Mouse (Mus musculus): ENCODE results near the gene En2. TPM values are rescaled to one million over a fixed set of nuclear protein-coding genes. Genes with fewer than 3 reads are reported as not detected.

Gene En2
- total and polyA plus RNA-seq, 3 experiments = not detected

DNA sequence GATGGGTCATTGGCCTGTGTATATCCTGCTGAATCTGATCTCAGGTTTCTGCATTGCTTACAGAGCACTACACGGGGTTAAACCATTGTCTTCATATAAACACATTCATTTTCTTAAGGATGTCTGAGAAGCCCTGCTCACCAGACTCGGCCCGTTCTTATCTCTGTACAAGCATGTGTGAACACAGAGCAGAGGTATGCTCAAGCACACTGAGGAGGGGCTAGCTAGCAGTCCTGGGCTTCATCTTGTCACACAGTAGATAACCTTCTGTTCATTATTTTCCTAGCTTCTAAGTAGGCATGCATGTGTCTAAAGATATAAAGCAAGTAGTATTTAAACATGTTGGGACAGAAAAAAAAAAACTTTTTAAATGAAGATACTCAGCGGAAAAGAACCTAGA is 41.0 kb downstream of the En2 start:
- in situ Hi-C loops (cut with MboI; ENCODE audit: low pct_ligation_motif_present, low pct_unique_long_range_greater_than_20kb, low sequenced_read_pairs) = no loop called here
- no peaks in the 10 kb centered on the region for H3K79me2 ChIP-seq (replicated peaks; ENCODE audit: control insufficient read depth, extremely low read depth, insufficient read depth, poor library complexity, severe bottlenecking)

DNA sequence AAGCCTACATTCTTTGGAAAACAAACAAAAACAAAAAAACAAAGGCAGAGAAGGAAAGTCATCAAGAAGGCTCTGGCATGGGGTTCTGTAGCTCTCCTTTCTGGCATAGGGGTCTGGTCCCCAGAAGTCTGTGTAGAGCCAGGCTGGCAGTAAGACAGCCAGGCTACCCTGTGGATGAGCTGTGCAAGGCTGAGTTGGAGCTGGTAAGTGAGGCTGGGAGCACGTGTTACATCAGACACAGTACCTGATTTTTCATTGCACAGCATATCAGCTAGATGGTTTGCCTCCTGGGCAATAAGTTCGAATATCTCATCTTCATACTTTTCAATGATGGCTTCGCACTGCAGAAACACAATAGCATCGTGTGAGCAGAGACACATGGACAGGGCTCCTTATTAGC is 41.5 kb downstream of the En2 start:
- no peak for DNase-seq (ENCODE audit: extremely low read depth)
- TF ChIP-seq ELF1 (IDR thresholded peaks at IDR 0.05; ENCODE audit: low read depth, low read length) (no peak), USF1 (IDR thresholded peaks at IDR 0.05; ENCODE audit: low read depth, low read length) (no peak), E2F4 (IDR thresholded peaks at IDR 0.05; ENCODE audit: insufficient replicate concordance, low read depth, low read length) (no peak), ZKSCAN1 (IDR thresholded peaks at IDR 0.05; ENCODE audit: borderline replicate concordance, low read depth, low read length) (no peak)
- H3K27ac ChIP-seq (ENCODE audit: insufficient read depth, low read depth) = no peak overlapping the region
- no peaks in the 10 kb centered on the region for H3K79me2 ChIP-seq (replicated peaks; ENCODE audit: control insufficient read depth, extremely low read depth, insufficient read depth, poor library complexity, severe bottlenecking)
- H3K9me3 ChIP-seq (replicated peaks; ENCODE audit: low read length) = no peaks in the 10 kb centered on the region
- no peak overlapping the region for H3K9ac ChIP-seq (ENCODE audit: insufficient read depth, low read depth)
- H3K4me2 ChIP-seq (ENCODE audit: insufficient read depth, low read depth, poor library complexity, severe bottlenecking) = no peak overlapping the region
- in situ Hi-C loops (cut with MboI; ENCODE audit: low pct_ligation_motif_present, low pct_unique_long_range_greater_than_20kb, low sequenced_read_pairs) = no loop called here
- dilution Hi-C loops (cut with MboI; ENCODE audit: extremely low pct_ligation_motif_present, extremely low pct_unique_long_range_greater_than_20kb, low sequenced_read_pairs) = no loop called here
- H3K27me3 ChIP-seq (replicated peaks) = peaks cover 2% of the 10 kb centered on the region
- H3K36me3 ChIP-seq (replicated peaks in 1 of 2; ENCODE audit: control insufficient read depth in 1 of 2, insufficient read depth in 1 of 2, low read length in 1 of 2) = no peaks in the 10 kb centered on the region
- H3K4me1 ChIP-seq (ENCODE audit: control insufficient read depth in 1 of 2, insufficient read depth in 2 of 2) = no peaks in the 10 kb centered on the region
- no peak overlapping the region for H3K4me3 ChIP-seq (replicated peaks in 1 of 3; ENCODE audit: low read depth in 2 of 3, low read length in 2 of 3, poor library complexity in 1 of 3)

More for the DNA sequence above, 41.0 kb downstream of the En2 start:
- Histone ChIP-seq H3K4me1 (ENCODE audit: control insufficient read depth in 1 of 2, insufficient read depth in 2 of 2) (no peaks in the 10 kb centered on the region), H3K9ac (ENCODE audit: insufficient read depth, low read depth) (no peak overlapping the region), H3K9me3 (replicated peaks; ENCODE audit: low read length) (no peaks in the 10 kb centered on the region), H3K4me2 (ENCODE audit: insufficient read depth, low read depth, poor library complexity, severe bottlenecking) (no peak overlapping the region), H3K27ac (ENCODE audit: insufficient read depth, low read depth) (no peak overlapping the region), H3K27me3 (replicated peaks) (peaks cover 2% of the 10 kb centered on the region), H3K4me3 (replicated peaks in 1 of 3; ENCODE audit: low read depth in 2 of 3, low read length in 2 of 3, poor library complexity in 1 of 3) (no peak overlapping the region), H3K36me3 (replicated peaks in 1 of 2; ENCODE audit: control insufficient read depth in 1 of 2, insufficient read depth in 1 of 2, low read length in 1 of 2) (no peaks in the 10 kb centered on the region)
- TF ChIP-seq NRF1 (IDR thresholded peaks at IDR 0.05; ENCODE audit: low read depth, low read length) (no peak), MAX (IDR thresholded peaks at IDR 0.05; ENCODE audit: low read length) (no peak), CHD1 (IDR thresholded peaks at IDR 0.05; ENCODE audit: low read depth, low read length) (no peak), IRF4 (IDR thresholded peaks at IDR 0.05; ENCODE audit: low read depth, low read length) (no peak), CHD2 (IDR thresholded peaks at IDR 0.05; ENCODE audit: low read length) (no peak), MYC (IDR thresholded peaks at IDR 0.05; ENCODE audit: low read depth, low read length) (no peak)
- dilution Hi-C loops (cut with MboI; ENCODE audit: extremely low pct_ligation_motif_present, extremely low pct_unique_long_range_greater_than_20kb, low sequenced_read_pairs) = no loop called here
- no peak for DNase-seq (ENCODE audit: extremely low read depth)

GRCm38 (mm10) chr5:28208726-28209520 is 43.4 kb downstream of the En2 start:
- dilution Hi-C loops (cut with MboI; ENCODE audit: extremely low pct_ligation_motif_present, extremely low pct_unique_long_range_greater_than_20kb, low sequenced_read_pairs) (no loop called here), in situ Hi-C loops (cut with MboI; ENCODE audit: low pct_ligation_motif_present, low pct_unique_long_range_greater_than_20kb, low sequenced_read_pairs) (no loop called here)
- no peaks in the 10 kb centered on the region for H3K79me2 ChIP-seq (replicated peaks; ENCODE audit: control insufficient read depth, extremely low read depth, insufficient read depth, poor library complexity, severe bottlenecking)
- peaks cover 2% of the 10 kb centered on the region for H3K27me3 ChIP-seq (replicated peaks)
- H3K4me1 ChIP-seq (ENCODE audit: control insufficient read depth in 1 of 2, insufficient read depth in 2 of 2) = no peaks in the 10 kb centered on the region
- no peak overlapping the region for H3K4me2 ChIP-seq (ENCODE audit: insufficient read depth, low read depth, poor library complexity, severe bottlenecking)
- no peaks in the 10 kb centered on the region for H3K9me3 ChIP-seq (replicated peaks; ENCODE audit: low read length)
- H3K9ac ChIP-seq (ENCODE audit: insufficient read depth, low read depth) = no peak overlapping the region
- no peak overlapping the region for H3K27ac ChIP-seq (ENCODE audit: insufficient read depth, low read depth)
- no peaks in the 10 kb centered on the region for H3K36me3 ChIP-seq (replicated peaks in 1 of 2; ENCODE audit: control insufficient read depth in 1 of 2, insufficient read depth in 1 of 2, low read length in 1 of 2)
- TF ChIP-seq POLR2A (IDR thresholded peaks at IDR 0.05; ENCODE audit: low read depth, low read length) (no peak), CTCF (conservative IDR thresholded peaks at IDR 0.05 in 1 of 2, IDR thresholded peaks at IDR 0.05 in 1 of 2; ENCODE audit: low read depth in 2 of 2, low read length in 2 of 2) (no peak), ZMIZ1 (IDR thresholded peaks at IDR 0.05; ENCODE audit: low read depth, low read length) (no peak), SMC3 (IDR thresholded peaks at IDR 0.05; ENCODE audit: low read depth, low read length) (no peak), NRF1 (IDR thresholded peaks at IDR 0.05; ENCODE audit: low read depth, low read length) (no peak), MXI1 (IDR thresholded peaks at IDR 0.05; ENCODE audit: low read depth, low read length) (no peak), BHLHE40 (IDR thresholded peaks at IDR 0.05; ENCODE audit: low read depth, low read length) (no peak), MAZ (IDR thresholded peaks at IDR 0.05; ENCODE audit: low read depth, low read length) (no peak), MYC (IDR thresholded peaks at IDR 0.05; ENCODE audit: low read depth, low read length) (no peak), USF2 (conservative IDR thresholded peaks at IDR 0.05; ENCODE audit: low read depth, low read length) (no peak), PAX5 (IDR thresholded peaks at IDR 0.05; ENCODE audit: low read length) (no peak), RCOR1 (conservative IDR thresholded peaks at IDR 0.05; ENCODE audit: low read depth, low read length) (no peak), IRF4 (IDR thresholded peaks at IDR 0.05; ENCODE audit: low read depth, low read length) (no peak), TBP (conservative IDR thresholded peaks at IDR 0.05; ENCODE audit: low read depth, low read length) (no peak), RAD21 (IDR thresholded peaks at IDR 0.05; ENCODE audit: low read depth, low read length) (no peak), ELF1 (IDR thresholded peaks at IDR 0.05; ENCODE audit: low read depth, low read length) (no peak), GABPA (IDR thresholded peaks at IDR 0.05; ENCODE audit: insufficient replicate concordance, low read depth, low read length) (no peak), CHD2 (IDR thresholded peaks at IDR 0.05; ENCODE audit: low read length) (no peak), HCFC1 (IDR thresholded peaks at IDR 0.05; ENCODE audit: low read depth, low read length) (no peak), JUN (IDR thresholded peaks at IDR 0.05; ENCODE audit: insufficient read depth, low read depth, low read length) (no peak)
- H3K4me3 ChIP-seq (replicated peaks in 1 of 3; ENCODE audit: low read depth in 2 of 3, low read length in 2 of 3, poor library complexity in 1 of 3) = no peak overlapping the region
- DNase-seq (ENCODE audit: extremely low read depth) = no peak

Measured in CH12.LX (cell line).